Mouse (Mus musculus) stomach, embryonic 15.5 days (tissue): ENCODE measurements at regions not wholly inside any gene's neighbourhood (a gene's known extent, or its start where the extent isn't known, plus 50 kb on each side); places are given as distances from the start of the nearest gene placed in this dataset.

Source experiments
- ATAC-seq: fragments of 200-750 bp; cut with Nextera tagmentation; 2 replicates; pipeline ENCODE4 v1.8.0; 2017; ENCODE audit warnings: low read depth, moderate number of reproducible peaks, moderate TSS enrichment; ENCODE audit not compliant: insufficient read depth, low FRiP score
- H3K27ac ChIP-seq: fragments of 300-500 bp; sonication (generic); 2 replicates; pipeline ENCODE4 v1.5.1; 2015; ENCODE audit warnings: mild to moderate bottlenecking, inconsistent platforms
- H3K27me3 ChIP-seq: fragments of 300-500 bp; sonication (generic); replicated peaks from 2 replicates; pipeline ENCODE4 v1.6.1; 2015; ENCODE audit warnings: inconsistent platforms
- H3K36me3 ChIP-seq: fragments of 300-500 bp; sonication (generic); 2 replicates; pipeline ENCODE4 v1.6.1; 2015; ENCODE audit warnings: inconsistent platforms
- H3K4me1 ChIP-seq: fragments of 300-500 bp; sonication (generic); 2 replicates; pipeline ENCODE4 v1.6.1; 2015; ENCODE audit warnings: inconsistent platforms
- H3K4me2 ChIP-seq: fragments of 300-500 bp; sonication (generic); 2 replicates; pipeline ENCODE4 v1.6.1; 2015; ENCODE audit warnings: mild to moderate bottlenecking, inconsistent platforms
- H3K4me3 ChIP-seq: fragments of 300-500 bp; sonication (generic); replicated peaks from 2 replicates; pipeline ENCODE4 v1.5.1; 2015; ENCODE audit warnings: inconsistent platforms
- H3K9ac ChIP-seq: fragments of 300-500 bp; sonication (generic); 2 replicates; pipeline ENCODE4 v1.6.1; 2015; ENCODE audit warnings: inconsistent platforms
- H3K9me3 ChIP-seq: fragments of 300-500 bp; sonication (generic); 2 replicates; pipeline ENCODE4 v1.6.1; 2016; ENCODE audit warnings: inconsistent platforms
- WGBS: fragments of 180-500 bp; shearing (Covaris S2); methylation state at CpG from one replicate; pipeline ENCODE4 v1.1.7; 2015; 5-methylcytosine and 5-hydroxymethylcytosine counted together

GRCm38 (mm10) chr2:167775218-167775915 is 85.7 kb upstream of the Tmem189 start:
- Histone ChIP-seq H3K36me3 (no peaks in the 10 kb centered on the region), H3K9ac (no peak overlapping the region), H3K27me3 (no peaks in the 10 kb centered on the region), H3K9me3 (no peaks in the 10 kb centered on the region), H3K4me1 (peaks cover 32% of the 10 kb centered on the region), H3K4me3 (no peak overlapping the region), H3K27ac (peak overlapping the region; percentile 31), H3K4me2 (no peak overlapping the region)
- WGBS, result 62% methylated on average over 20 of the region's 20 CpGs
- ATAC-seq, result no peak

GRCm38 (mm10) chr2:167774806-167775179 is 85.2 kb upstream of the Tmem189 start:
- H3K9ac ChIP-seq, result no peak overlapping the region
- peak overlapping the region; percentile 31 for H3K27ac ChIP-seq
- 37% methylated on average over 10 of the region's 10 CpGs for WGBS
- no peaks in the 10 kb centered on the region for H3K9me3 ChIP-seq
- peak; percentile 16; the same call in 1 of the 2 replicates for ATAC-seq
- H3K4me3 ChIP-seq, result no peak overlapping the region
- no peak overlapping the region for H3K4me2 ChIP-seq
- no peaks in the 10 kb centered on the region for H3K36me3 ChIP-seq
- no peaks in the 10 kb centered on the region for H3K27me3 ChIP-seq
- peaks cover 34% of the 10 kb centered on the region for H3K4me1 ChIP-seq

GRCm38 (mm10) chr2:167774166-167774805 is 84.7 kb upstream of the Tmem189 start:
- Histone ChIP-seq H3K4me1 (peaks cover 37% of the 10 kb centered on the region), H3K27me3 (no peaks in the 10 kb centered on the region), H3K4me2 (no peak overlapping the region), H3K9me3 (no peaks in the 10 kb centered on the region), H3K36me3 (no peaks in the 10 kb centered on the region), H3K9ac (no peak overlapping the region), H3K4me3 (no peak overlapping the region), H3K27ac (peak overlapping the region; percentile 31)
- WGBS, result 85% methylated on average over 2 of the region's 2 CpGs
- no peak for ATAC-seq

GRCm38 (mm10) chr2:167772834-167773233 is 83.2 kb upstream of the Tmem189 start:
- Histone ChIP-seq H3K9ac (no peak overlapping the region), H3K4me3 (no peak overlapping the region), H3K27ac (no peak overlapping the region), H3K27me3 (no peaks in the 10 kb centered on the region), H3K9me3 (no peaks in the 10 kb centered on the region), H3K36me3 (no peaks in the 10 kb centered on the region), H3K4me2 (no peak overlapping the region), H3K4me1 (peaks cover 31% of the 10 kb centered on the region)
- 84% methylated on average over 5 of the region's 5 CpGs for WGBS
- ATAC-seq, result no peak

GRCm38 (mm10) chr2:167767962-167768361 is 78.3 kb upstream of the Tmem189 start:
- no peaks in the 10 kb centered on the region for H3K36me3 ChIP-seq
- peaks cover 28% of the 10 kb centered on the region for H3K4me1 ChIP-seq
- H3K27me3 ChIP-seq, result no peaks in the 10 kb centered on the region
- no peak overlapping the region for H3K9ac ChIP-seq
- H3K4me3 ChIP-seq, result no peak overlapping the region
- 0 out of 2 replicates have a peak overlapping the region, but pooled peaks have one; percentile 16 for H3K27ac ChIP-seq
- 48% methylated on average over 13 of the region's 13 CpGs for WGBS
- no peak overlapping the region for H3K4me2 ChIP-seq
- no peak for ATAC-seq
- no peaks in the 10 kb centered on the region for H3K9me3 ChIP-seq

- Histone ChIP-seq H3K4me3 (no peak overlapping the region), H3K27ac (0 out of 2 replicates have a peak overlapping the region, but pooled peaks have one; percentile 16), H3K27me3 (no peaks in the 10 kb centered on the region), H3K4me1 (peaks cover 28% of the 10 kb centered on the region), H3K4me2 (no peak overlapping the region), H3K36me3 (no peaks in the 10 kb centered on the region), H3K9ac (no peak overlapping the region), H3K9me3 (no peaks in the 10 kb centered on the region)
- 78% methylated on average over 8 of the region's 8 CpGs for WGBS
- no peak for ATAC-seq
Measured at GRCm38 (mm10) chr2:167767371-167767770, 77.7 kb upstream of the Tmem189 start.

- no peak for ATAC-seq
- no peak overlapping the region for H3K9ac ChIP-seq
- no peak overlapping the region for H3K4me2 ChIP-seq
- H3K4me3 ChIP-seq, result no peak overlapping the region
- no peaks in the 10 kb centered on the region for H3K9me3 ChIP-seq
- H3K36me3 ChIP-seq, result no peaks in the 10 kb centered on the region
- 94% methylated on average over 6 of the region's 6 CpGs for WGBS
- H3K27ac ChIP-seq, result peak overlapping the region; percentile 78; the same call in 1 of the 2 replicates
- H3K27me3 ChIP-seq, result no peaks in the 10 kb centered on the region
- peaks cover 28% of the 10 kb centered on the region for H3K4me1 ChIP-seq
Measured at GRCm38 (mm10) chr2:167765811-167766210, 76.2 kb upstream of the Tmem189 start.

GRCm38 (mm10) chr2:167765072-167765800 is 75.6 kb upstream of the Tmem189 start:
- peak; percentile 76 for ATAC-seq
- WGBS, result 30% methylated on average over 22 of the region's 22 CpGs
- H3K36me3 ChIP-seq, result no peaks in the 10 kb centered on the region
- no peak overlapping the region for H3K9ac ChIP-seq
- peaks cover 30% of the 10 kb centered on the region for H3K4me1 ChIP-seq
- H3K4me3 ChIP-seq, result no peak overlapping the region
- H3K9me3 ChIP-seq, result no peaks in the 10 kb centered on the region
- no peak overlapping the region; the same call in 1 of the 2 replicates for H3K4me2 ChIP-seq
- H3K27ac ChIP-seq, result peak overlapping the region; percentile 78
- H3K27me3 ChIP-seq, result no peaks in the 10 kb centered on the region

- H3K4me2 ChIP-seq, result no peak overlapping the region
- H3K9ac ChIP-seq, result no peak overlapping the region
- H3K27me3 ChIP-seq, result no peaks in the 10 kb centered on the region
- no peak overlapping the region for H3K27ac ChIP-seq
- no peaks in the 10 kb centered on the region for H3K9me3 ChIP-seq
- WGBS, result 89% methylated on average over 7 of the region's 7 CpGs
- ATAC-seq, result no peak
- peaks cover 25% of the 10 kb centered on the region for H3K4me1 ChIP-seq
- H3K36me3 ChIP-seq, result no peaks in the 10 kb centered on the region
- no peak overlapping the region for H3K4me3 ChIP-seq
Measured at GRCm38 (mm10) chr2:167763891-167764410, 74.3 kb upstream of the Tmem189 start.

GRCm38 (mm10) chr2:167761404-167761936 is 71.8 kb upstream of the Tmem189 start:
- peaks cover 20% of the 10 kb centered on the region for H3K4me1 ChIP-seq
- no peaks in the 10 kb centered on the region for H3K27me3 ChIP-seq
- H3K27ac ChIP-seq, result 0 out of 2 replicates have a peak overlapping the region, but pooled peaks have one; percentile 5
- no peaks in the 10 kb centered on the region for H3K36me3 ChIP-seq
- H3K9me3 ChIP-seq, result no peaks in the 10 kb centered on the region
- H3K4me2 ChIP-seq, result no peak overlapping the region
- no peak overlapping the region for H3K9ac ChIP-seq
- H3K4me3 ChIP-seq, result no peak overlapping the region
- no peak for ATAC-seq
- 72% methylated on average over 17 of the region's 17 CpGs for WGBS

- Histone ChIP-seq H3K4me2 (no peak overlapping the region), H3K9ac (no peak overlapping the region), H3K4me3 (no peak overlapping the region), H3K27me3 (no peaks in the 10 kb centered on the region), H3K27ac (0 out of 2 replicates have a peak overlapping the region, but pooled peaks have one; percentile 5), H3K9me3 (no peaks in the 10 kb centered on the region), H3K36me3 (no peaks in the 10 kb centered on the region), H3K4me1 (peaks cover 18% of the 10 kb centered on the region)
- no peak for ATAC-seq
- 77% methylated on average over 13 of the region's 13 CpGs for WGBS
Measured at GRCm38 (mm10) chr2:167760681-167761403, 71.2 kb upstream of the Tmem189 start.
